Mouse (Mus musculus) liver (tissue): ENCODE measurements around the gene Col27a1.

Experiments
- DNase-seq: peaks from one replicate; pipeline ENCODE4 v3.0.0-alpha.2; 2020; ENCODE audit warnings: mixed read lengths

Col27a1 gene

DNA sequence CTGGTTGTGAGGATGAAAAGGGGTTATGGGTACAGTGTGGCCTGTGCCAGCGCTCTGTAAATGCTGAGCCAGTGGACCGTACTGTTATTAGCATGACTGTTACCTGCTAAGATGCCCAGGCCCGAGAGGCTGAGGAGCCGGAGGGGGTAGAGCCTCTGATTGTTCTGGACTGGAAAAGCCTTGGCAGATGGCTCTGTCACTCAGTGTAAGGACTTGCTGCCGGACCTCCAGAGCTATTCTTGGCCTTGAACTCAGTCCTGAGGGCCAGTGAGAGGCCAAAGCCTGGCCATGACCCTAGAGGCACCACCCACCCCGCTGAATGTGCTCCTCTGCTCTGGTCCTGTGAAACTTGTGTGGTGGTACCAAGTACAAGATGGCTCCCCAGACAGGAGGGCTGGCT lies 52.5 kb downstream of the Col27a1 start:
- DNase-seq: no peak

GRCm38 (mm10) chr4:63267121-63267520 lies 53.3 kb downstream of the Col27a1 start:
- no peak for DNase-seq

DNA sequence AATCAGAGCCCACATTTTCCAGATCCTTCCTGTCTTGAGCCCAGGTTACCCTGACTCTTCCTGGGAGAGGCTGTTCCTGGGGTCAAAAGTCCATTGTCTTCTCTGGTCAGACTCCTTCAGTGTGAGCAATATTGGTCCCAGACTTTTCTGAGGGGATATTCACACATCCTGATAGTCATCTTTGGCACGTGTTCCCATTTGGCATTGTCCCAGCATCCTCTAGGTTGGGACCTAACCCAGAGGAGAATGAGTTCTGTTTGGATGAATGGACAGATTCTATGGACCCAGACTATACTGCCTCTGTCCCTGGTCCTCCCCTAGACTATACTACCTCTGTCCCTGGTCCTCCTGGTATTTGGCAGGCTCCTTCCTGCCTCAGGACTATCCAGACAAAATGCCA lies 53.8 kb downstream of the Col27a1 start:
- no peak for DNase-seq

DNA sequence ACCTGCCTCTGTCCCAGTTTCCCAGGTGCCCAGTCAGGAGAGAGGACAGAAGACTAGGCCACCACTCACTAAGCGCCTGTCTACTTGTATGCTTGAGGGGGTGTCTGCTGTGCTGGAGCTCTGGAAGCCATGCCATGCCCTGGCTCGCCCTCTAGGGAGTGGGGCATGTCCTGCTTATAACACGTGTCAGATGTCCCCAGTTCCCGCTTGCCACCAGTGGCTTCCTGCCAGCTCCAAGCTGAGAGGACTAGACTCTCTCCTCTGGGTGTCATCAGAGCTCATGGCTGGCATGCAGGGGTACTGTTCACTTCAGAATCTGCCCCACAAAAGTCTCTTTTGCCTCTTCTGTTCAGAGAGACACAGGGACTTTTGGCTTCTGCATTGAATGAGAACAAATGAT lies 55.0 kb downstream of the Col27a1 start:
- no peak for DNase-seq

- no peak for DNase-seq
Observed at GRCm38 (mm10) chr4:63274516-63274915, 60.7 kb downstream of the Col27a1 start.

DNA sequence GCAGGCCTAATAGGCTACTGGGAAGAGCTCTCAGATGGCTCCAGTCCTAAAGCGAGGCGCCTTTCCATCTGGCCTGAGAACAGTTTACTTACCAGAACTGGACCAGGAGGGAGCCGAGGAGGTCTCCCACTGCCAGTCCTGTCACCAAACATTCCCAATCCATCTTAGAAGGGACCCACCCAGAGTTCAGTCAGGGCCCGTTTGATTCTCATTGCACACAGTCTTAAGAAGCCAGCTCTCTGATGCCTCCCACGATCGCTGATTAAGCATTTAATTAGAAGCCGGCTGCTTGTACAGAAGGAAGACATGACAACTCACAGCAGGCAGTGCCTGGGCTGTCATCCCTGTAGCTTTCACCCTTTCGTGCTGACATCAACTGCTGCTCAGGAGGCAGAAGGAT lies 61.4 kb downstream of the Col27a1 start:
- no peak for DNase-seq

- DNase-seq: no peak
Observed at GRCm38 (mm10) chr4:63276571-63276970, 62.8 kb downstream of the Col27a1 start.

GRCm38 (mm10) chr4:63278821-63279220 lies 65.0 kb downstream of the Col27a1 start:
- DNase-seq: no peak

DNA sequence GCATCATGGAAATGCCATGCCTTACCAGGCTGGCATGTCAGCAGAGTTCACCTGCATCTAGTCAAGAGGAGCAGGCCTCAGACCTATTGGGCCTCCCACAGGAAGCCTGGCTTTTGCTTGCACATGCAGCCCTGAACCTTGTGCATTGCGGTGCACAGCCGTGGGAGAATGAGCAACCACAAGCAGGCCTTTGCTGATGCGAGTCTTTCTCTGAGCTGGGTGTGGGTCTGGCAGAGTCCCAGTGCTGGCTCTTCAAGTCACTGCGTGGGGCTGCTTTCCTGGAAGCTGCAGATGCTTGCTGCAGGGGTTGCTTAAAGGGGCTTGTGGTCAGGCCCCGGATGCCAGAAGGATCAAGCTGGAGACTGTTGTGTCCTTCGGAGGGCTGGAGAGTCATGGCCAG lies 67.9 kb downstream of the Col27a1 start:
- DNase-seq: no peak

DNA sequence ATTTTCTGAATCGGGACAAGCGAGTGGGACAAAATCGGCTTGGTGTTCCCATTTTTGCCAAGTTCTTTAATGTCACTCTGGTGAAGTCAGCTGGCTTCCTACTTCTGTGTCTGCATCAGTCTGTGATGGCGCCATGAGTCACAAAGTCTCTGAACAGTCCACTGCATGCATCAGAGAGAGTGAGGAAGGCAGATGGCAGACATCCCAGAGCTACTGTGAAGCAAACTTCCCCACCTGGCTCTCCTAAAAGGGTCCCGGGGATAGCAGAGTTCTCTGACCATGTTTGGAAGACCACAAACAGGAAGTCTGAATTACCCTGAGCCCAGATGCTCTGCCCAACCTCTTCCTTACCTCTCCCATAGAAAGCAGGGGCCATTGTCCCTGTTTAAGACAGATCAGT lies 69.5 kb downstream of the Col27a1 start:
- no peak for DNase-seq

DNA sequence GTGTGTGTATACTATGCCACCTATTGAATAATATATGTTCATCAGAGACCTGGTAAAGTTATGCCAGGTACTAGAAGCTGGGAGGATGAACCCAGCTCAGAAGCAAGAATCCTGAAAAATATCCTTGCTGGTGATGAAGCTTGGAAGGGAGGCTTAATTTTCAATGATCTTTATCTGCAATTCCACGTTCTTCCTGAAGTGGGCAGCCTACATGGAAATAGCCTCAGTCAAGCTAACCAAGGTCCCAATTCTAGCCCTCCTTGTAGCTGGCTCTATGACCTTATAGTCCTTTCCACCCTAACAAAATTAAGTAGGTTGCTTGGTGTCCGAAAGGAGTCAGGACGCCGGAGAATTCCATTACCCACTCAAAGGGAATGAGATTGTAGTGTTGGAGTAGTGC lies 72.2 kb downstream of the Col27a1 start:
- DNase-seq: no peak

DNA sequence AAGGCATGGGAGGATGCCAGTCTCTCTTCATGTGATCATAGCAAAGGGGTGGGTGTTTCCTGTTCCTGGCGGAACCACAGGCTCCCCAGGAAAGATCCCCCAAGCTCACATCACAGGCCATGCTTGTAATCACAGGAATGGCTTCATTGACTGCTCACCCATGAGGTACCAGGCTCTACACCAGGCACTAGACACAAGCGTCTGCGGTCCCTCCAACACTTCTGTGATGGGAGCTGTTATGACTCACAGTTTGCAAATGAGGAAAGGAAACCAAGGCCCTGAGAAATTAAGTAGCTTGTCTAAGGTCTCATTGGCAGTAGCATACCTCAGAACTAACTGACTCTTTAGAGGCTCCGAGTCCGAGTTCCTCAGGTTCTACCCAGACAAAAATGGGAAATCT lies 74.7 kb downstream of the Col27a1 start:
- no peak for DNase-seq

GRCm38 (mm10) chr4:63290081-63290480 lies 76.3 kb downstream of the Col27a1 start:
- no peak for DNase-seq

DNA sequence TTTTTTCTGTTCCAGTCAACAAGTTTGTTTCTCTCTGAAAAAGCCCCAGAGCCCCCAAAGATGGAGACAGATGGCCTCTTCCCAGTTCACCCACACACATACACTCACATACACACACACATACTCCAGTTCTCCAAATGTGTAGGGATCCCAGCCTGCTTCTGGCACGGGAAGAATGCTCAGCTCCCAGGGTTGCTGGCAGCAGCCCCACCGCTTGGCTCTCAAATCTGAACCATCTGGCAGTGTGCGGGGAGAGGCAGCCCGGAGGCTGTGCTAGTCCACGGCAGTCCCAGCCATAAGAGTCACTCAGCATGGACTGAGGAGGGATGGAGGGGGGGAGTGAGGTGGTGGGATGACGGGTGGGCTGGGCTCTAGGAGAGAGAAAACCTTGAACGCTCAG lies 77.3 kb downstream of the Col27a1 start:
- peak; percentile 26 for DNase-seq

DNA sequence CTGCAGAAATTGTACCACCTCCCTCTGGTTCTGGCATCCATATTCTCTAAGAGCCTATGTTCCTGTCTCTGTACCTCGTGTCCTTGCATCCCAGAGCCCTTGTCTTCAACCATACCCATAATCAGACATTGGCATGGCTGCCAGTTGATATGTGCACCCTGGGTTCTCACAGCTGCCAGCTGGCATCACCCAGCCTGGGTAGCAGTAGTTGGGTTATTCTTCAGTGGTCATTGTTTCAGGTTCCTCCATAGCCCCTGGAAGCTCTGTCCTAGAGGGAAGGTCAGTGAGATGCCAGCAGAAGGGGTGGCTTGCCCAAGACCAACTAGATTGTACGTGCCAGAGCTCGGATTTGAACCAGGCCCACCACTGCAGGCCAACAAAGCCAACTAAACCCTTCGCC lies 77.9 kb downstream of the Col27a1 start:
- no peak for DNase-seq

- DNase-seq: no peak
Observed at GRCm38 (mm10) chr4:63295641-63296040, 81.8 kb downstream of the Col27a1 start.

DNA sequence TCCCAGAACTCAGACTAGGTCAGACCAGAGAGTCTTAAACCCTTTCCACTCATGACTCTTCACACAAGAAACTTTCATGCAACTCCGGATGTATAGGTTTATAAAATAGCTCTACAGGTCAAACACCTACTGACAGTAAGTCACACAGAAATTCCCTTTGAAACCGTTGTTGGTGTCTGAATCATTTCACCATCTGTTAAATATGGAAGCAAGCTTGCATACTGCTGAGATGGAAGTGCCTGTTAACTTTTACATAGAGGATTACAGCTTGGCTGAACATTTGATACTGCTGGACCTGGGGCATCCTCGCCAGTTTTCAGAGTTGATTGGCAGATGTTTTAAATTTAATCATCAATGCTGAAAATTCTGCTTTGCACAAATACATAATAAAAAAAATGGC lies 82.5 kb downstream of the Col27a1 start:
- no peak for DNase-seq

GRCm38 (mm10) chr4:63296876-63297275 lies 83.1 kb downstream of the Col27a1 start:
- DNase-seq: no peak

DNA sequence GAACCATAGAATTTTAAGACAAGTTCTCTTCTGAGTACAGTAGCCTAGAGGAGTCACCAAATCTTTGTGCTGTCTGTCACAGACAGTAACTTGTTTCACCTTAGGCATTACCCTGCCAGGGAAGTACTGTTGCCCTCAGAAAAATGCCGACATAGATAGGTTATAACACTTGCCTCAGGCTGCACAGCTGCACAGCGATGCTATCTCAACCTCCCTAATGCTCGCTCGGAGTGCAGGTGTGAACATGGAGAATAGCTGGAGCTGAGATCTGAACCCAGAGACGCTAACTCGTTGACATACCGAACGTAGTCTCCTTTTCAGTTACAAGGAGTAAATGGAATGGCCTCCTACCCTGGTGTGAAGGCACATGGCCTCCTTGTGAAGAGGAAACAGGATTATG lies 84.4 kb downstream of the Col27a1 start:
- no peak for DNase-seq

GRCm38 (mm10) chr4:63302641-63303040 lies 88.8 kb downstream of the Col27a1 start:
- no peak for DNase-seq

DNA sequence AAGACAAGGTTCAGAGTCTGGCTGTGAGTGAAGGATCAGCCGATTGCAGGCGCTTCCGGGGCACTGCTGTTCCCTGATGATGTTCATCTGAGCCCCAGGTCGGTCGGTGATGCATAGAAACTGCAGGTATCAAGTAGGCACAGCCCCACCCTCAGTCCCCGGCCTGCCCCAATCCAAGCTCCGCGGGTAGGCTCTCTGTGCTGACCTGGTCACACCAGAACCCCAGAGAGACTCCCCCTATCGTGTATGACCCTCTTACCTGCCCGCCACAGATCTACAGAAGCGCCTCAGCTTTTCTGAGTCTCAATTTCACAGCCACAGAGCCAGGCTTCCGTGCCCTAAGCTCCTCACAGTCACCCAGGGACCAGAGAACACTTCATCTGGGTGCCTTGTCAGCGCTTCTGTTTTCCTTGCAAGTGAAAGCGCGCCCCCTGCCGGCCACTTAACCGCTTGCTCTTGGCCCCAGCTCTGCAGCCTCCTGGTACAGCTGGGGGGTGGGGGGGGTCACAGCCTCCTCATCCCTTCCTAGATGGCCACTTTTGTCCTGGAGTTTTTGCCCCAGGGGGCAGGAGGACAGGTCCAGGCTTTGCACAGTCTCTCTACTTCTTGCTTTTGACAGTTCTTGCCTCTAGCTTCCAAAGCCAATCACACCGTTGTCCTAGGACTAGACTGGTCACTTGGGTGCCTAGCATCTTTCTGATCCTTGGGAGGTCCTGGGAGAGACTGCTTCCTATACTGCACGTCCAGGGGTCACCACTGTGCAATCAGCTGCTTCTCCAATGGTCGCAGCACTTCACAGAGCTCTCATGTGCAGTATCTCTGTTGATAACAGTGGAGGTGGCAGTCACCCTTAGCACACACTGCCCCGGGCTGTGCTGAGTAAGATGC lies 93.6 kb downstream of the Col27a1 start:
- DNase-seq: peak; percentile 83

GRCm38 (mm10) chr4:63308316-63308715 lies 94.5 kb downstream of the Col27a1 start:
- no peak for DNase-seq

DNA sequence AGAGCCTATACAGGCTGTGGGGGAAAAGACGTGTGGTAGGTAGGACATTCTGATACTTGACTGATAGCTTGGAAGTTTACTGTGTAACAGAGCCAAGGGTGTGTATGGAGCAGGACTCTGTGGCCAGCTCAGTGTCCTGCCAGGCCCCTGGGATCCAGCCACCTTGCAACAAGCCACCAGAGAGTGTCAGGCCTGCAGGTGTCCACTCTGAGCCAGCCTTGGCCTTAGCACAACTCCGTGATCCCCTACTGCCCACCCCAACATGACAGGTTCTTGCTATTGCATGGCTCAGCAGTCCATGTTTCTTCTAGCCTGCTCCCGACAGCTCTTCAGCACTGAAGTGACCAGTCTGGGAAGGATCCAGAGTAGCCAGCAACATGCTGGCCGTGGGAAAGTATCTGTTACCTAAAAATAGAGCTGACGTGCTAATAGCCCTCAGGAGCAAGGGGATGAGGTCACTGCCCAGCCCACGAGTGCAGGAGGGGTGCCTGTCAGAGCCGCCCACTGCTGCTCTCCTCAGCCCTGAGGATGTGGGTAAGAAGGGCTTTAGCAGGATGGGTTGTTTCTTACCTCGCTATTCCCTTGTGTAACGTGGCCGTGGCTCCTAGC lies 96.5 kb downstream of the Col27a1 start:
- DNase-seq: no peak

DNA sequence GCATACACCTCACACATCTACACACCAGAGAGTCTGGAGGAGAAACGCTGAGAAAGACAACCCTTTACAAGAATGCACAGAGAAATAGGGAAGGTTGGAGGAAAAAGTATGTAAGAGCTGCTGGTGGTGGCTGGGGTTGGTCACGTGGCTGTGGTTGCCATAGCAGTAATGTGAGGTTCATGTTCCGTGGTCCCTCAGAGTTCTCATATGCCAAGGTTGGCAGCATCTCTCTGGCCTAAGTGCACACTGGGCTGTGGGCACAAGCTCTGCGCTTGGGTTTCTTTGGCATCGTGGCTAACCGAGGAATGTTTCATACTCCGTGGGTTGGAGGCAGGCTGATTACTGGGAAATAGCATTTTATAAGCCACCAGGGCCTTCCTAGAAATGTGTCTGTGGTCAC lies 97.6 kb downstream of the Col27a1 start:
- no peak for DNase-seq

DNA sequence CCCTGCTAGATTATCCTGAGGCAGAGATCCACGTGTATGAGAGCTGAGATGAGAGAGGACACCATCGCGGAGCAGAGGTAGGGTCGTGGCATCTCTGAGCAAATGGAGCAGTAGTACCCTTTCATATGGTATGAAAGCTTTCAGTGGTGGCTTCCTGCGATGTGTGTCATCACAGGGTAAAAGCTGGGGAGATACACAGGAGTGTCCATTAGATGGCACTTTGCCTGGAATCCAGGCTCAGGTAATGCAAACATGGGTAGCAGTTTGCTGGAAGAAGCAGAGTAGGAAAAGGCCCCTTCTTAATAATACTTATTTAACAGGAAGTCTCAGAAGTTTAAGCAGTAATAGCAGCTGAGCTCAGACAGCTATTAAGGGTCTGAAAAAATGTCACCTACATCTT lies 100.3 kb downstream of the Col27a1 start:
- DNase-seq: no peak
